Mouse (Mus musculus) kidney, postnatal 10 days (tissue): Measurements from ENCODE around the gene Foxl2.

Experiments used
- DNase-seq: peaks from one replicate; pipeline ENCODE4 v3.0.0; 2021; ENCODE audit warnings: mixed read lengths

The Foxl2 gene

DNA sequence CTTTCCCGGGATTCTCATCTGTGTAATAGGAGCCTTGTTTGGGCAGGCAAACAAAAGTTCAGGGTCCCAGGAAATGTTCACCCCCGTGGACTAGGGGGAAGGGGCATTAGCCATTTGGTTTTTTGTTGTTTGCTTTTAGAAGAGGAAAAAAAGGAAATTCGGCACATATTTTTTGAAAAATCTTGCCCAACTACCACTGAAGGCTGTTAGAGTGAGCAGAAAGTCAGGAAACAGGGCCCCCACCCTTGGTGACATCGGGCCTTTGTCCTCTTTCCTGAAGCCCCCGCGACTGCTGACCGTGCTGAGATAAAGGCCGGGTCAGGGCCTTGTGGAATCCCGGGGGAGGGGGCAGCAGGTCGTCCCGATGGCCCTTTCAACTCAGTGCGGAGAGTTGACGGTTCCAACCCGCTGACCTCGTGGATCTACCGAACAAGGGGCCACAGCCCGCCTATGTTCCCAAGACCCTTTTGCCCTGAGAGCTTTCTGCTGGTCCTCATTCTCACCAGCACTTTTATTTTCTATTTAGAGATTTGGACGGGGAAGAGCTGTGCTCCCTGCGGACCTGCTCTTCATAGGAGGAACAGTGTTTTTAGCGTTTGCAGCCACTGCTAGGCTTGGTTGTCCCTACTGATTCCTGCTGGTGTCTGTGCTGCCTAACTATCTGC is 7.5 kb downstream of the Foxl2 start:
- no peak for DNase-seq

DNA sequence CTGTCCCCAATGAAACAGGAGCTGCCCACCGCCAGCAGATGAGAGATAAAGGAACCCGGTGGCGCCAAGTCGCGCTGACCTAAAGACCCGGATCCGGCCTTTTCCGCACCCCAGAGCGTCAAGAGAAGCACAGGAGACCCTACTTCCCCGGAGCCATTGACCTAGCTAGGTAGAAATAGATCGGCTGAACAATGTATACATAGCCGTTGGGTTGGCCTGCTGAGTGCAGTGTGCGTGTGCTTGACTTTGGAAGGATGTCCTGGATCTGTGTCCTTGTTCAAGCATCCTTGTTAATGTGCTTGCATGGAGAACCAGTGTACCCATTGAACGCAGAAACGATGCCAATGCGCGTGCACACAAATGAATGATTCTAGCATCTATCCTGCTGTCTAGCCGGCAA is 8.6 kb downstream of the Foxl2 start:
- no peak for DNase-seq

DNA sequence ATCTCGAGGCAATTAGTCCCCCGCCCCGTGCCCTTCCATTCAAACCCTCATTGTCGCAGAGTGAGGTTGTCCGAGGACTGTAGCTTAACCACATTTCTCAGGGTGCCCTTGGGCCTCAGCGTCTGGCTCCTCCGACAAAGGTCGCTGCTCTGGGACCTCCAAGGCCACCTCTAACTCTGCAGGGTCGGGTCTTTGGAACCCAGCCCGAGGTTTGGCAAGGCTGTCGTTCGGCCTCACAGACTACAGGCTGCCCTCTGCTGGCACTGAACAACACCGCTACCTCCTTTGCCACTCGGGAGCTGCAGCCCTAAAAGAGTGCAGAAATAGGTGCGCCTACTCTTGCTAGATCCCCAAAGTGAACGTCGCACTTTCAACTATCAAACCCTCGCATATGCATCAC is 10.0 kb downstream of the Foxl2 start:
- DNase-seq: peak; percentile 70

DNA sequence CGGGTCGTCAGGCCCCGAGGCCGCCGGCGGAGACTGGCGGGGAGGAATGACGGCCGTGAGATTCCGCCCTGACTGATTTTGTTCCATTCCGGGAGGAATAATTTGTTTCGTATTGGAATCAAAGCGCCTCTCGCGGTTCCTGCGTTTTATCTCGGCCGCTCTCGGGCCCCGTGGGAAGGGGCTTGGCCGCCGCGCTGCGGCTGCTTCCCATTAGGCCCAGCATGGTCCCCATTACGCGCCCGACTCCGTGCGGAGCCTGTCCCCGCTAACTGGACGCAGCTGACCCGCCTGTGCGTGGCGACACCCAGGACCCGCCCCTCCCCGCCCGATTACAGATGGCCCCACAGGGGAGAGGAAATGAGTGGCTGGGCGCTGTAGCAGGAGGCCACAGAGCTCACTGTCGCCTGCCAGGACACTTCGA is 18.0 kb downstream of the Foxl2 start:
- DNase-seq: peak; percentile 26

DNA sequence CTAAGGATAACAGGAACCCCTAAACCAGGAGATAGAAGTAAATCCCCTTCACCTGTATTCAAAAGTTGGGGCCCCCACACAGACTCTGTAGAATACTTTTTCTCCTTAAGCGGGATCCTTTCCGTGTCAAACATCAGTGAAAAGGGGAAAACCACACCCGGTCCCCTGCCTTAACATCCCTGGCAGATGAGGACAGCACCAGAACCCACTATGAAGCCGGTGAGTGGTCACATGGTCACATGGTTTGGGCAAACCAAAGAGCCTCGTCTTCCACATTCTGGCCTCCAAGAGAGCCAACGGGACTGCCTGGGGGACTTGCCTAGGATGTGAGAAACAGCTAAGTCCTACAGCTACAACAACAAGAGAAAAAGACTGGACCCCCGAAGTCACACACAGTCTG is 18.5 kb downstream of the Foxl2 start:
- no peak for DNase-seq

DNA sequence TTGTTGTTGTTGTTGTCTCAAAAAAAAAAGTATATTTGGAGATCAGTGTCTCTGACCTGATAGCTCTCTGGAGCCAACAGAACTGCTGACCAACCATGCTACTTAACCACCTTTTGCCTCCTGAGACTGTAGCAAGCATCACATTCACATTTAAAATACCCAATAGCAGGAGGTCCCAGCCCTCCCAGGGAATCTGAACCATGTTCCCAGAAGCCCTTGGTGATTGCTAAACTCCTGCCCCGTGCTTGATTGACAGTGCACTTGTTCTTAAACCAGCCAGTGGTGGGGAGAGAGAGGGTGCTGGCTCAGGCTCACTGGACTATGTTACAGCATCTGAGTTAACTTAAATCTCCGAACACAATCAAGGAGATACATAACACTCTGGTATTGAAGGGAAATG is 19.8 kb downstream of the Foxl2 start:
- no peak for DNase-seq

DNA sequence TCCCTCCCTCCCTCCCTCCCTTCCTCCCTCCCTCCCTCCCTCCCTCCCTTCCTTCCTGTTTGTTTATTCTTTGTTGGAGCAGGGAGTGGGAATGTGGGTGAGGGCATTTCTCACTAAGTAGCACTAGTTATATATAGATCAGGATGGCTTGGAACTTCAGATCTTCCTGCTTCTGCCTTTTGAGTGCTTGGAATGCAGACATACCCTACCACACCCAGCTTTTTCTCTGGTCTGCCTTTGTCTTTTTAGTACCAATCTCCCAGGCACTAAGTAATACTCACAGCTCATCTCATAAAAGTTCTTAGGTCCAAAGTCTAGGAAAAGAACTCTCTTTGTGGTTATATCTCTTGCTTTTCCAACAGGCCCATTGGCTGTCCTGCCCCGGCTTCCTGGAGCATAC is 21.0 kb downstream of the Foxl2 start:
- no peak for DNase-seq

DNA sequence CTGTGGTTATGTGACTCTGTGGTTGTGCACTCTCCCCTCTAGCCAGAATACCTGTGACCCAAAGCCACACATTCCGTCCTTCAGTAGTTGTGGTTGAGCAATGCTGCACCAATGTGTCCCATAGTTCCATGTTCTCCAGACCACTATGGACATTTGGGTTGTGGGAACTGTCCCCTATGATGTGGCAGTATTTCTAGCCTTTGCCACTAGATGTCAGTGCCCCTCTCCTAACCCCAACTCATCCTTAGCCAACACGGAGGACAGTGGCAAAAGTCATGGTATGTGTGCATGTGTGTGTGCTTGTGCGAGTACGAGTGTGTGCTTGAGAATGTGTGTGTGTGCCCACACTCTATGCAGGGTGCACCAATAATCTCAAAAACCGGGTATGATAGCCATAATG is 21.4 kb downstream of the Foxl2 start:
- no peak for DNase-seq

DNA sequence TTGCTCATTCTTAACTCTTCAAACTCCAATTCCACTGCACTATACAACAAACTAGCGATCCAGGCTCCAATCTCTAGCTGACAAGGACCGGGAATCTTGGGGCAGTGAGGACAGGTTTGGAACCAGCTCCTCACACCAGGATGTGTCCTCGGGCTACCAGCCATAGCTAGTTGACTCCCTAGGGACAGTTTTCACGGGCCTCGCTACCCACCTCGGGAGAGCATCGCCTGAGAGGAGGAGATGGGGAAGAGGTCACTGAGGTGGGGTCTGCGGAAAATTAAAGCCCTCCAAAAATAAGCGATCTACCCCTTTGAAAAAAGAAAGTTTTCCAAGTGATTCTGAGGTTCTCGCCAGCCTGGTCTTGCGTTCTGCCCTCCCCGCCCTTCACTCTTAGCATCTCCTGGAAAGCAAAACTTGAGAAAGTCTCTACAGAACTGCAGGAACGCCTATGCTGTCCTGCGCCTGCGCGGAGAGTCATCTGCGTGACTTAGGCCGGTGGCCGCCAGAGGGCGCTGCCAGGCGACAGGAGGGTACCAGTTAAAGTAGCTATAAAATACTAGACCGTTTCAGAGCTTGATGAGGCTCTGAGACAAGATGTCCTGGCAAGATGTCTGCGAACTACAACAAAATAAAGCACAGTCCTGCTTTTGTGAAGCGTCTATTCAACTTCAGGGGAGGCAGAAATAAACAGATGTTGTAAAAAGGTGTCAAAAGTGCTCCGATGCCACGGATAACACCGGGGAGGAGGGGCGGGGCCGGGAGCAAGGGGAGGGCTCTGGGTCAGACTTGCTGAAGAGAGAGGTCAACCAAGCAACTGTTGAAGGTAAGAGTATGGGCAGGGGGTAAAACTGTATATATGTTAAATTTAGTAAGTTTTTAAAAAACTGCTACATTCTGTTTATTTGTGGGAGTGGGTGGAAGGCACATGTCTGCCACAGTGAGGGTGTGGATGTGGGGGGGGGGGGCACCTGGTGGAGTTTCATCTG is 24.6 kb downstream of the Foxl2 start:
- DNase-seq: peak; percentile 93

DNA sequence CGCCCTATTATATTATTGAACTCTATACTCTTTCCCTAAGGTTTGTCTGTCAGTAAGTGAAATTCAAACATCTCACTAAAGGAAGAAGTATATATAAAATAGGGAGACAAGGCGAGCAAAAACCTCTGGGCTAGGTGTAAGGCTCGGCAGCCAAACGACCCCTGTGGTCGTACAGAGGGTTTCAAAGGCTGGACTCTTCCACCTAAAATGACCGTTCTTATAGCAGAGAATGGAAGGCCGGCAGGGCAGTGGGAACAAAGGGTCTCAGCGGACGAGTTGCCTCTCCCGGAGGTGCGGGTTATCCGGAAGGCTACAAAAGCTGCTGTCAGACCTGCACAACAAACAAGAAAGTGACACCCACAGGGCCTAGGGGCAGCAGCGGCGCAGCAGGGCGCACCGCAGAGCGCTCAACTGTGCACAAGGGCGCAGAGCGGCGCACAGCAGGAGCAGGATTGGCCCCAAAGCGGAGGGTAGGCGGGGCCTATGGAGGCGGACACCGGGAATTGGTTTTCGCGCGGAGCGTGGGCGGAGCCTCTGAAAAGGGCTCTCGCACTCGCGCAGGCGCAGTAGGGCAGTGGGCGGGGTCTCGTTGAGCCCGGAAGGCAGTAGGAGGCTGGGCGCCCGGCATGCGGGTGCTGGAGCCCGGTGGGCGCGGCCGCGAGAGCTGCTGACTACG is 30.9 kb downstream of the Foxl2 start, which contains the start of gene Faim:
Faim (plus strand) TSS at position 574 of the 676 bp plus-strand sequence.
- DNase-seq: peak; percentile 100

DNA sequence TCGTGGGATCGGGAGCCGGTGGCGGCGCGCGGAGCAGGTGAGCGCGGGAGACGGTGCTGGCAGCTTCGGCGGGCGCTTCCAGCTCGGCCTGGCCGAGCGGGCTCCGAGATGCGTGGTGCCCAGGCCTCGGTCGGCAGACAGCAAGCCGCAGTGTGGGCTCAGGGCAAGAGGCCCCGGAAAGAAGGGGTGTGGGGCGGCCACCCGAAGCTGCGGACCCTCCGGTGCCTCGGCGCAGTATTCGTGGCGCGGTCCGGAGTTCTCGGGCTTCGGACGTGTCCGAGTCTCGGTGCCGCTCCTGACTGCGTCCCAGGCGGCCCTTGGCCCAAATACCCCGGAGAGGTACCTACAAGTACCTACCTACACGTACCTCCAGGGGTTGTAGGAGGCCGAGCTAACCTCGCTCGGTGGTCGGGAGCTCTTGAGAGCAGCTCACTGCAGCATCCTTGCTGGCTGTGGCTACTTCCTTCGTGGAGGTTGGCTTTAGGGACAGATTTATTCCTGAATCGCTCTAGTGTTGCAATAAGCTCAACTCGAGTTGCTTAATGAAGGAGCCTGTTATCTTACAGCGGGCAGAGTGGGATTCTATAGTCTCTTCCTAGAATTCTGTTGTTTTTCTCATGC is 31.5 kb downstream of the Foxl2 start:
- DNase-seq: no peak

DNA sequence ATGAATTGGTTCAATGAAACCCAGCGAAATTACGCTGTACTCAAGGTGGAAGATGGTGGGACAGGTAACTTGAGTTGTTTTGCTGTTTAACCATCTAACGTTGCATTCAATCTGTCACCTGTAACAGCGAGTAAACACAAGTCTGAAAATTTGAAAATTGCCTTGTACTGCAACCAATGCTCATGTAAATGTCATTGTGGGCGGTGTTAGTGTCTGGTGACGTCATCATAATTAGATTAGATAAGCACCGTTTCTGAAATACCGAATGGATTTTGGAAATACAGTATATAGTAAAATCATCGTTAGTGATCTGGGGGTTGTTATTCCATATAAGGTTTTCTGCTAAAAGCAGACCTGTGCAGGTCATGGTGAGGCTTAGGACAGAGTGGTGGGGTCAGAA is 32.0 kb downstream of the Foxl2 start:
- DNase-seq: no peak

DNA sequence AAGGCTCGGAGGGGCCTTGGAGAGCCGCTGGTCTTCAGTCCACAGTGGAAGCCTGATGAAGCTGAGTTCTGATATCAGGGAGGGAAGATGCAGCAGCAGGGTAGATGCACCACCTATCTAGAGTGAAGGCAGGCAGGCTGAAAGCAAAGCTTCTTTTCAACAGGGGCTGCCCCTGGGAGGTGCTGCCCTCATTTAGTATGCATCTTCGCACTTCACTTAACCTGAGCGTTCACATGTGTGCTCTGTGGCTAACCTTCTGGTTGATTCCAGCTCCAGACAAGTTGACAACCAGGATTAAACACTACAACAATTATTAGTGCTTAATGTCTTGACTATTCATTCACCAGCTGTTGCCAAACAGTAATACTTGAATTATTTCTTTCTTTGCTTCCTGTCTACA is 39.0 kb downstream of the Foxl2 start:
- DNase-seq: no peak

DNA sequence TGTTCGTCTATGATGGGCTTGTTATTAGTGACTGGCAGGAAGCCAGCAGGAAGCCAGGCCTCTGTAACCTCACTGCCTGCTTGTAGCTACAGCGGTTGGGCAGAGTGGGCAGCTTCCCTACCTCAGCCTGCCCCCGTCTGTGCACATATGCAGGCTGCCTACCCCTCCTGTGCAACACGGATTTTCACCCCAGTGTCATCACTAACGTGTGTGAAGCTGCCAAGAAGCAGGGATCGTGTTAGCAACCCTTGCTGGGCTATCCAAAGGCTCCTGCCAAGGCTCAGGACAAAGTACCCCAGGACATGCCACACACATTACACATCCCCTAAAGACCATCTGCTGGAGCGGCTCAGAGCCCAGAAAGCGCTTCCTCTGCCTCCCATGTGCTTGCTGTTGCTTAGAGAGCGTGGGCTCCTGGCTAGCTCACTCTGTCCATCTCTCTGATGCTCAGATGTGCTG is 44.8 kb downstream of the Foxl2 start:
- DNase-seq: no peak

DNA sequence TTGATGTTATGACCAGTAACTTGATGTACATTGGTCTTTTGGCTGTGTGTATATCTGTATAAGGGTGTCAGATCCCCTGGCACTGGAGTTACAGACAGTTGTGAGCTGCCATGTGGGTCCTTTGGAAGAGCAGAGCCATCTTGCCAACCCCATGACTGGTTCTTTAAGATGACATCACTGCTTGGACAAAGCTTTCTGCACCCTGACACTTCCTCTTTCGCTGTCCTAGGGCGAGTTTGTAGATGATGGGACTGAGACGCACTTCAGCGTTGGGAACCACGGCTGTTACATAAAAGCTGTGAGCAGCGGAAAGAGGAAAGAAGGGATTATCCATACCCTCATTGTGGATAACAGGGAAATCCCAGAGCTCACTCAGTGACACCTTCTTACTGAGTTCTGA is 46.2 kb downstream of the Foxl2 start:
- DNase-seq: no peak
